Mouse (Mus musculus): Measurements from ENCODE around the gene Col1a1.

Gene Col1a1

GRCm38 (mm10) chr11:94998041-94998531 lies 62.1 kb downstream of the Col1a1 start:
- peak; percentile 93 for DNase-seq

- DNase-seq = peak; percentile 28
Observed at GRCm38 (mm10) chr11:95000128-95000527, 64.1 kb downstream of the Col1a1 start.

DNA sequence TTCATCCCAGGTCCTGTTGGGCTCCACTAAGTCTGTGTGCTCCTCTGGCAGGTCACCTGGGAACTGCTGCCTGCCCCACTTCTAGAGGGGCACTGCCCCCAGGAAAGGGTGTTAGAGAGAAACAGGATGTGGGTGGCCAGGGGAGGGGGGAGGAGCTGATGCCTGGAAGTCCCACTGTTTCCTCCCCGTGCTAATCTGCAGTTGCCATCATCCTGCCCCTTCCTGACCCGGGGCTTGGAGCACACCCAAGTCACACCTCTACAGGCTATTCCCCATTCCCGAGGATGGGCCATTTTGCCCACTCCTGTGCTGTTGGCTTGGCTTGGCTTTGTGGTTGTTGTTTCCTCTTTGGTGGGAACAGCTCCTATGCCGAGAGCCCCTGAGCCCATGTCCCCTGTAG lies 64.5 kb downstream of the Col1a1 start:
- DNase-seq = peak; percentile 77

DNA sequence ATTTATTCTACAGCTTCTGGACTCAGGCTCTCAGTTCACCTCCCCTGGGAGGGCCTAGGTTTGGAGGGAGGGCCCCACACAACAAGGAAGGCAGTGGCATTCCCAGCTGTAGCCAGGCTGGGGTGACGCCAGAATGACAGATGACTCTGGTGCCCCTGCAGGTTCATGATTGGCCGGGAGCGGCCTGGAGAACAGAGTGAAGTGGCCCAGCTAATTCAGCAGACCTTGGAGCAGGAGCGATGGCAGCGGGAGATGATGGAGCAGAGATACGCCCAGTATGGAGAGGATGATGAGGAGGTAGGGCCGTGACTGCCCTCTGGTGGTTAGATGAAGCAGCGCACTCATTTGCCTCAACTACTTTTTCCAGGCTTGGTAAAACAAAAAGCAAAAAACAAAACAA lies 65.0 kb downstream of the Col1a1 start:
- peak; percentile 77 for DNase-seq

GRCm38 (mm10) chr11:95001584-95002347 lies 65.7 kb downstream of the Col1a1 start:
- no peak for DNase-seq
